Mouse (Mus musculus) kidney, adult 2 months (tissue): ENCODE data around the gene Trnau1ap.

ENCODE experiments used
- CTCF ChIP-seq: fragments of 200-500 bp; conservative IDR thresholded peaks from 2 replicates; pipeline ENCODE4 v1.5.1; 2011; ENCODE audit warnings: low read depth, mild to moderate bottlenecking, control low read depth, low read length, moderate library complexity, mixed read lengths; ENCODE audit not compliant: insufficient read depth, insufficient read length
- POLR2A ChIP-seq: fragments of 200-500 bp; IDR thresholded peaks from one replicate; pipeline ENCODE4 v1.6.1; 2011; ENCODE audit warnings: low read depth, low read length, control low read depth

DNA sequence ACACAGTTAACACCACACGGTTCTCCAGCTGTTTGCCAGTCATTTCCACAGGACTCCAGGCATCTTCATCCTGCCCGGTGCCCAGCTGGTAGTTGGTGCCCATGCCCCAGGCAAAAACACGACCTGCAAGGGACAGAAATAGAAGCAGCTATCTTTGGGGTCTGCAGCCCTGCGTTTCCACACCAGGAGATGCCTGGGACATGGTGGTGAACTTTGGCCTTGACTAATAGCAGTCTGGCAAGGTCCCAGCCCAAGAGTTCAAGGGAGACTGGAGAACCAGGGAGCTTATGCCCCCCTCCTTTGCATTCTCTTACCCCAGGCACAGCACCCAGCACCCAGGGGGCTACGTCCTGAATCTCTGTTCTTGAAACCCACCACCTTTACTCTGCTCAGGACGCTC, 3.5 kb upstream of the Trnau1ap start:
- TF ChIP-seq POLR2A (no peak), CTCF (no peak)
